Mouse (Mus musculus): ENCODE results near the gene Ddx27. TPM values are rescaled to one million over a fixed set of nuclear protein-coding genes. Genes with fewer than 3 reads are reported as not detected.

Ddx27 gene
- total and polyA plus RNA-seq, 2 experiments, result 11.2 to 13.4 TPM

GRCm38 (mm10) chr2:167043400-167044121, 28.6 kb downstream of the Ddx27 start:
- TF ChIP-seq CTCF (IDR thresholded peaks at IDR 0.05; ENCODE audit: low read depth, low read length) (no peak), POLR2A (IDR thresholded peaks at IDR 0.05; ENCODE audit: extremely low read depth, insufficient read depth, low read length) (no peak)
- no peak for DNase-seq (ENCODE audit: extremely low read depth, low read depth, low spot score)
- Histone ChIP-seq H3K9ac (ENCODE audit: low read depth, low read length) (no peak overlapping the region), H3K4me3 (ENCODE audit: insufficient read depth, low read depth, low read length) (no peak overlapping the region), H3K79me2 (ENCODE audit: control insufficient read depth, insufficient read depth, low read length) (no peaks in the 10 kb centered on the region), H3K4me1 (ENCODE audit: control insufficient read depth, insufficient read depth, low read length) (no peaks in the 10 kb centered on the region), H3K27me3 (ENCODE audit: control insufficient read depth, insufficient read depth, low read length) (no peaks in the 10 kb centered on the region), H3K27ac (replicated peaks; ENCODE audit: insufficient read depth, low read depth, low read length) (no peak overlapping the region), H3K36me3 (ENCODE audit: control insufficient read depth, insufficient read depth, low read length) (peaks cover 76% of the 10 kb centered on the region)
- WGBS, result 86% methylated on average over 12 of the region's 12 CpGs

DNA sequence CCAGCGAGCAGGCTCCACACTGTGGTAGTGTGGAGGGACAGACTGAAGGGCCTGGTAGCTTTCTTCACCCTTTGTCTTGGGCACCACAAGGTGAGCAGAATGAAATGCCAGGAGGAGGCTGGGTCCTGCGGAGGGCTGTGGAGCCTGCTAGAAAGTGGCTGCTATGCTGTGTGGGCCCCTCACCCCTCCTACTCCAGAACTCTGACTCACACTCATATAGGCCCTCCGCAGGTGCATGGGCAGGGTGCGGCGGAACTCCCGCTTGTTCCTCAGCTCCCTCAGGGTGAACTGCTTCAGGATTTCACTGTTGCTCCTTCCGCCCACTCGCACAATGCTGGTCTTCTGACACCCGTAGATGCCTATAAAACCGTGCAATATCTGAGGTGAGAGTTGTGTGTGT, 33.2 kb downstream of the Ddx27 start:
- WGBS, result 93% methylated on average over 10 of the region's 10 CpGs
- Histone ChIP-seq H3K36me3 (ENCODE audit: control insufficient read depth, insufficient read depth, low read length) (peaks cover 55% of the 10 kb centered on the region), H3K4me1 (ENCODE audit: control insufficient read depth, insufficient read depth, low read length) (no peaks in the 10 kb centered on the region; the same call in 1 of the 2 replicates), H3K27me3 (ENCODE audit: control insufficient read depth, insufficient read depth, low read length) (no peaks in the 10 kb centered on the region), H3K4me3 (ENCODE audit: insufficient read depth, low read depth, low read length) (no peak overlapping the region), H3K27ac (replicated peaks; ENCODE audit: insufficient read depth, low read depth, low read length) (no peak overlapping the region), H3K79me2 (ENCODE audit: control insufficient read depth, insufficient read depth, low read length) (peaks cover 3% of the 10 kb centered on the region; the same call in 1 of the 2 replicates), H3K9ac (ENCODE audit: low read depth, low read length) (no peak overlapping the region)
- TF ChIP-seq CTCF (IDR thresholded peaks at IDR 0.05; ENCODE audit: low read depth, low read length) (no peak), POLR2A (IDR thresholded peaks at IDR 0.05; ENCODE audit: extremely low read depth, insufficient read depth, low read length) (no peak)
- DNase-seq (ENCODE audit: extremely low read depth, low read depth, low spot score), result no peak

DNA sequence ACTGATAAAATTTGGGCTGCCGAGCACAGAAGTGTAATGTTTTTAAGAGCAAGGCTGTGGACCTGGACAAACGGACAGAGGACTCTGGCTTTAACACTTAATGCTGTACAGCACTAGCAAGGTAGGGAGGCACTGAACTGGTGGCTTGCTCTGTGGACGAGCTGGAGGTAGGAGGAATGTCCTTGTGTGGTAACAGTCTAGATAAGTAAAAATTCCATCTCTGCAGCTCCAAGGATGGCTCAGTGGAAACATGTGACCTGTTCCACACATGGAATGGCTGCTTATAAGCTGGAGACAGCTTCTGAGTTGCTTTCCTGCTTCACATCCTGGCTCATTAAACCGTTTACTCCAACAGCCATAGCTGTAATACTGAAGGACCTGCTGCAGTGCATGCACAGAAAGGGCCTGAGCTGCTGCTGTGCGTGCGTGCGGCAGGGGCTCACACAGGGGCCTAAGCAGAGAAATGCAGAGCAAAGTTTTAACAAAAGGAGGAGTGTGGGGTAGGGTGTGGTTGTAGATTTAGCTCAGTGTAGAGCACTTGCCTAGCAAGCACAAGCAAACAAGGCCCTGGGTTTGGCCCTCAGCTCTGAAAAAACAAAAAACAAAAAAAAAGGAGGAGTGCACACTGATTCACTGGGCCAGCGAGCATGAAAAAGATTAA, 33.8 kb downstream of the Ddx27 start:
- no peak for TF ChIP-seq CTCF (IDR thresholded peaks at IDR 0.05; ENCODE audit: low read depth, low read length)
- TF ChIP-seq POLR2A (IDR thresholded peaks at IDR 0.05; ENCODE audit: extremely low read depth, insufficient read depth, low read length), result no peak
- no peaks in the 10 kb centered on the region for H3K27me3 ChIP-seq (ENCODE audit: control insufficient read depth, insufficient read depth, low read length)
- H3K27ac ChIP-seq (replicated peaks; ENCODE audit: insufficient read depth, low read depth, low read length), result no peak overlapping the region
- peaks cover 56% of the 10 kb centered on the region for H3K36me3 ChIP-seq (ENCODE audit: control insufficient read depth, insufficient read depth, low read length)
- H3K4me3 ChIP-seq (ENCODE audit: insufficient read depth, low read depth, low read length), result no peak overlapping the region
- DNase-seq (ENCODE audit: extremely low read depth, low read depth, low spot score), result no peak
- H3K9ac ChIP-seq (ENCODE audit: low read depth, low read length), result no peak overlapping the region
- peaks cover 7% of the 10 kb centered on the region; the same call in 1 of the 2 replicates for H3K79me2 ChIP-seq (ENCODE audit: control insufficient read depth, insufficient read depth, low read length)
- no peaks in the 10 kb centered on the region; the same call in 1 of the 2 replicates for H3K4me1 ChIP-seq (ENCODE audit: control insufficient read depth, insufficient read depth, low read length)
- 92% methylated on average over 8 of the region's 8 CpGs for WGBS

- Histone ChIP-seq H3K79me2 (ENCODE audit: control insufficient read depth, insufficient read depth, low read length) (peaks cover 21% of the 10 kb centered on the region; the same call in 1 of the 2 replicates), H3K27me3 (ENCODE audit: control insufficient read depth, insufficient read depth, low read length) (no peaks in the 10 kb centered on the region), H3K4me3 (ENCODE audit: insufficient read depth, low read depth, low read length) (no peak overlapping the region), H3K27ac (replicated peaks; ENCODE audit: insufficient read depth, low read depth, low read length) (no peak overlapping the region), H3K9ac (ENCODE audit: low read depth, low read length) (no peak overlapping the region), H3K4me1 (ENCODE audit: control insufficient read depth, insufficient read depth, low read length) (peaks cover 2% of the 10 kb centered on the region), H3K36me3 (ENCODE audit: control insufficient read depth, insufficient read depth, low read length) (peaks cover 48% of the 10 kb centered on the region)
- no peak for DNase-seq (ENCODE audit: extremely low read depth, low read depth, low spot score)
- no peak for TF ChIP-seq POLR2A (IDR thresholded peaks at IDR 0.05; ENCODE audit: extremely low read depth, insufficient read depth, low read length)
- TF ChIP-seq CTCF (IDR thresholded peaks at IDR 0.05; ENCODE audit: low read depth, low read length), result no peak
- 79% methylated on average over 9 of the region's 9 CpGs for WGBS
Measured at GRCm38 (mm10) chr2:167053127-167053844, 38.3 kb downstream of the Ddx27 start.

- Histone ChIP-seq H3K79me2 (ENCODE audit: control insufficient read depth, insufficient read depth, low read length) (peaks cover 21% of the 10 kb centered on the region; the same call in 1 of the 2 replicates), H3K9ac (ENCODE audit: low read depth, low read length) (no peak overlapping the region), H3K4me1 (ENCODE audit: control insufficient read depth, insufficient read depth, low read length) (peaks cover 7% of the 10 kb centered on the region), H3K36me3 (ENCODE audit: control insufficient read depth, insufficient read depth, low read length) (peaks cover 40% of the 10 kb centered on the region), H3K27me3 (ENCODE audit: control insufficient read depth, insufficient read depth, low read length) (no peaks in the 10 kb centered on the region), H3K4me3 (ENCODE audit: insufficient read depth, low read depth, low read length) (no peak overlapping the region), H3K27ac (replicated peaks; ENCODE audit: insufficient read depth, low read depth, low read length) (no peak overlapping the region; the same call in 1 of the 2 replicates)
- no peak for TF ChIP-seq POLR2A (IDR thresholded peaks at IDR 0.05; ENCODE audit: extremely low read depth, insufficient read depth, low read length)
- 61% methylated on average over 15 of the region's 15 CpGs for WGBS
- peak; percentile 24 for DNase-seq (ENCODE audit: extremely low read depth, low read depth, low spot score)
Measured at GRCm38 (mm10) chr2:167055386-167055785, 40.4 kb downstream of the Ddx27 start.

Data from liver, adult 2 months (tissue).